Mouse (Mus musculus): Measurements from ENCODE around the gene Pcmt1. TPM values are rescaled to one million over a fixed set of nuclear protein-coding genes. Genes with fewer than 3 reads are reported as not detected.

Gene Pcmt1
- polyA plus RNA-seq, 1 experiment from 2014 or later = 110 TPM

DNA sequence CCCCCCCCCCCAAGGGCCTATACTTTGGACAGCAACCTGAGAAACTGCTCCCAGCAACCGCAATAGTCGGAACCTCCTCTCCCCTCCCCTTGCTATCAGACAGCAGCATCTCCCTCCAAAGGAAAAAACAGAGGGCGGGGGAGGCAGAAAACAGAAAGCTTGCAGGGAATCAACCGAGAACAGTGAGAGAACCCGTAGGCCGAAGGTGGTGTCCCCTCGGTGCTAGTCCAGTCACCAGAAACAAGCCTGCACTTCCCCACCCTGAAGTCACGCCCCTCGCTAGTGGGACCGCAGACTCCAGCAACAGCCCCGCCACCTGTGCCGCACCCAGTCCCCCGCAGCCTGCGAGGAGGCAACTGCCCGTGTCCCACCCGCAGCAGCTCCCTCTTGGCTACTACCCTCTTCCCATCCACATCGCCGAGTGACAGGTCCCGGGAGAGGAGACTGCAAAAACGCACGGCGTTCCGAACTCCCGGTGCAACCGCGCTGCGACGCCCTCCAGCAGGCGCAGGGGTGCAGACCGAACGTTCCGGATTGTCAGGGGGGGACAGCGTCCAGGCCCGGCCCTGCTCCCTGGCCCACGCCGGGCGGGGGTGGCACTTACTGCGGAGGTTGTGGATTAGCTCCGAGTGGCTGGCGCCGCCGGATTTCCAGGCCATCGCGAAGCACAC lies 18.3 kb downstream of the Pcmt1 start:
- peak overlapping the region; percentile 97 for H3K4me3 ChIP-seq (replicated peaks; ENCODE audit: low read length)
- H3K27me3 ChIP-seq (ENCODE audit: control insufficient read depth, insufficient read depth, low read length) = no peaks in the 10 kb centered on the region
- peak overlapping the region; percentile 84 for H3K9ac ChIP-seq (ENCODE audit: low read length)
- peak overlapping the region; percentile 92 for H3K27ac ChIP-seq (ENCODE audit: low read length)
- H3K36me3 ChIP-seq (ENCODE audit: control insufficient read depth, insufficient read depth, low read length) = no peaks in the 10 kb centered on the region
- peaks cover 10% of the 10 kb centered on the region for H3K4me1 ChIP-seq (ENCODE audit: control insufficient read depth, insufficient read depth, low read length)
- peak overlapping the region; percentile 81 for H3K4me2 ChIP-seq (ENCODE audit: low read depth, low read length)
- WGBS = under 1% methylated on average over 44 of the region's 44 CpGs
- peak; percentile 80 for ATAC-seq (ENCODE audit: insufficient read depth, low FRiP score)
- H3K9me3 ChIP-seq (replicated peaks; ENCODE audit: control insufficient read depth, low read length) = no peaks in the 10 kb centered on the region

DNA sequence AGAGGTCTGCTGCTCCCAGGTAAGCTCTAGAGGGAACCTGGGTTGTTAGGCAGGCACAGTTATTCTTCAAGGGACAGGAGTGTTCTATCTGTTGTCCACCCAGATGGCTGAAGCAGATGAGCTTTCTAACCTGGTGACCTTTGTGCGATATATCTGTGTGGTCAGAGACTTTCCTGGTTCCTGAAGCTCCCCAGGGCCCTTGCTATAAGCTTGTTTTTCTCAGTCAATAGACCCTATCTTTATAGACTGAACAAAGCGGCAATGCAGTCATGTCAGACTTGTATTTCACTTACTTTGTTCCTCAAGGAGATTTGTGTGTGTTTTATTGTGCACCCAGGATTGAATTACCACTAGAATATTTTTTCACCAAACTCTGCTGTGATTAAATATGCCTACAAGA lies 29.9 kb downstream of the Pcmt1 start:
- H3K27me3 ChIP-seq (ENCODE audit: control insufficient read depth, insufficient read depth, low read length) = no peaks in the 10 kb centered on the region
- 90% methylated on average over 2 of the region's 2 CpGs for WGBS
- no peak for ATAC-seq (ENCODE audit: insufficient read depth, low FRiP score)

DNA sequence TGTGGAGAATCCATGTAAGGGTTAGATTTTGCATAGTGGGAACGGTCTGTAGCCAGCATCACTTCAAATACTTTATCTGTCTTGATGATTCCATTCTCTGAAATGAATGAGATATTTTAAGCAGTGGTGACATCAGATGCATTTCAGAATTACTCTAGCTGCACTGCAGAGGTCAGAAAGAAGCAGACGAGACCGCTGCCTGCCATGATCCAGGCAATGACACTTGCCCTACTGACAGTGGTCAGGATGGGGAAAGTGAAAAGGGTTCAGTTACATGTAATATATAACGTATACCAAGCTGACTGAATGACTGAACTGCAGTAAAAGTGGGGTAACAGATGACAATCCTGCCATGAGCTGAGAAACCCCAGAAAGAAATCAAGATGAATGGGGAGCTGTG lies 31.9 kb downstream of the Pcmt1 start:
- H3K27ac ChIP-seq (ENCODE audit: low read length) = no peak overlapping the region
- no peak overlapping the region for H3K4me3 ChIP-seq (replicated peaks; ENCODE audit: low read length)
- no peaks in the 10 kb centered on the region for H3K4me1 ChIP-seq (ENCODE audit: control insufficient read depth, insufficient read depth, low read length)
- H3K9me3 ChIP-seq (replicated peaks; ENCODE audit: control insufficient read depth, low read length) = no peaks in the 10 kb centered on the region
- H3K36me3 ChIP-seq (ENCODE audit: control insufficient read depth, insufficient read depth, low read length) = peaks cover 8% of the 10 kb centered on the region; the same call in 1 of the 2 replicates
- 85% methylated on average over 4 of the region's 4 CpGs for WGBS
- H3K4me2 ChIP-seq (ENCODE audit: low read depth, low read length) = no peak overlapping the region
- ATAC-seq (ENCODE audit: insufficient read depth, low FRiP score) = no peak
- H3K9ac ChIP-seq (ENCODE audit: low read length) = no peak overlapping the region
- no peaks in the 10 kb centered on the region for H3K27me3 ChIP-seq (ENCODE audit: control insufficient read depth, insufficient read depth, low read length)

More for the DNA sequence above, 29.9 kb downstream of the Pcmt1 start:
- Histone ChIP-seq H3K9ac (ENCODE audit: low read length) (no peak overlapping the region), H3K9me3 (replicated peaks; ENCODE audit: control insufficient read depth, low read length) (no peaks in the 10 kb centered on the region), H3K27ac (ENCODE audit: low read length) (no peak overlapping the region), H3K36me3 (ENCODE audit: control insufficient read depth, insufficient read depth, low read length) (peaks cover 8% of the 10 kb centered on the region; the same call in 1 of the 2 replicates), H3K4me2 (ENCODE audit: low read depth, low read length) (no peak overlapping the region), H3K4me3 (replicated peaks; ENCODE audit: low read length) (no peak overlapping the region), H3K4me1 (ENCODE audit: control insufficient read depth, insufficient read depth, low read length) (no peaks in the 10 kb centered on the region)

DNA sequence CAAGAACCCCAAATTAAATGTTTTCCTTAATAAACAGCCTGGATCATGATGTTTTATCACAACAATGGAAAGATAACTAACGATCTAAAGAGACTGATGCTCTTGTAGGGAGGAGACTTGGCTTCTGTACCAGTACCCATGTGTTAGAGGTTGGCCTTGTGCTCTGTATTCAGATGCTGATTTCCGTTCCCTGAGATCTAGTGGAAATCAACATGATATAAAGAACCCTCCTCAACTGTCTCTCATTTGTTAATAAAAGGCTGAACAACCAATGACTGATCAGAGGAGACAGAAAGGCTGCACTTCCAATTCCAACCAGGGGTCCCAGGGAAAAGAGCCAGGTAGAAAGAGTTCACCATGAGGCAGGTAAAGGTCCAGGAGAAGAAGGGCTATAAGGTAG lies 35.0 kb downstream of the Pcmt1 start:
- no peak for ATAC-seq (ENCODE audit: insufficient read depth, low FRiP score)
- Histone ChIP-seq H3K27me3 (ENCODE audit: control insufficient read depth, insufficient read depth, low read length) (no peaks in the 10 kb centered on the region), H3K9ac (ENCODE audit: low read length) (no peak overlapping the region), H3K4me3 (replicated peaks; ENCODE audit: low read length) (no peak overlapping the region), H3K4me2 (ENCODE audit: low read depth, low read length) (no peak overlapping the region), H3K36me3 (ENCODE audit: control insufficient read depth, insufficient read depth, low read length) (peaks cover 16% of the 10 kb centered on the region; the same call in 1 of the 2 replicates), H3K9me3 (replicated peaks; ENCODE audit: control insufficient read depth, low read length) (no peaks in the 10 kb centered on the region), H3K27ac (ENCODE audit: low read length) (no peak overlapping the region), H3K4me1 (ENCODE audit: control insufficient read depth, insufficient read depth, low read length) (no peaks in the 10 kb centered on the region)
- 90% methylated on average over 2 of the region's 2 CpGs for WGBS

DNA sequence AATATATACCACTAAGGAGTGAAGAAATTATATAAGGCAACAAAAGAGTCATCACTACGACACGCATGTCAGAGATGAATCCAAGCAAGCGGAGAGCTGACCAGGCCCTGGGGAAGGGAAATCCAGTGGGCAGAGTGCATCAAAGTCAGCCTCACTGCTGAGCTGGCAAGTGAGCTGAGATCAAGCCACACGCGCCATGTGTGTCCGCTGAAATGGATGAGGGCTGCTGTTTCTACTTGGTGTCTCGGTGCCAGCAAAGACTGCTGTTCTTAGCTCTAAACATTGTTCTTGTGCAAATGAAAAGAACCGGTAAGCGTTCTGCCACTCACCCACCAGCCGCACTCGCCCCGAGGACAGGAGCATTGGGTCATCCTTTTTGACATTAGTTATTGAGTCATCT lies 40.6 kb downstream of the Pcmt1 start:
- no peak overlapping the region for H3K9ac ChIP-seq (ENCODE audit: low read length)
- ATAC-seq (ENCODE audit: insufficient read depth, low FRiP score) = no peak
- H3K27ac ChIP-seq (ENCODE audit: low read length) = no peak overlapping the region
- H3K36me3 ChIP-seq (ENCODE audit: control insufficient read depth, insufficient read depth, low read length) = peaks cover 13% of the 10 kb centered on the region; the same call in 1 of the 2 replicates
- WGBS = 95% methylated on average over 12 of the region's 12 CpGs
- no peaks in the 10 kb centered on the region for H3K4me1 ChIP-seq (ENCODE audit: control insufficient read depth, insufficient read depth, low read length)
- no peak overlapping the region for H3K4me3 ChIP-seq (replicated peaks; ENCODE audit: low read length)
- H3K9me3 ChIP-seq (replicated peaks; ENCODE audit: control insufficient read depth, low read length) = no peaks in the 10 kb centered on the region
- H3K27me3 ChIP-seq (ENCODE audit: control insufficient read depth, insufficient read depth, low read length) = no peaks in the 10 kb centered on the region
- H3K4me2 ChIP-seq (ENCODE audit: low read depth, low read length) = no peak overlapping the region

DNA sequence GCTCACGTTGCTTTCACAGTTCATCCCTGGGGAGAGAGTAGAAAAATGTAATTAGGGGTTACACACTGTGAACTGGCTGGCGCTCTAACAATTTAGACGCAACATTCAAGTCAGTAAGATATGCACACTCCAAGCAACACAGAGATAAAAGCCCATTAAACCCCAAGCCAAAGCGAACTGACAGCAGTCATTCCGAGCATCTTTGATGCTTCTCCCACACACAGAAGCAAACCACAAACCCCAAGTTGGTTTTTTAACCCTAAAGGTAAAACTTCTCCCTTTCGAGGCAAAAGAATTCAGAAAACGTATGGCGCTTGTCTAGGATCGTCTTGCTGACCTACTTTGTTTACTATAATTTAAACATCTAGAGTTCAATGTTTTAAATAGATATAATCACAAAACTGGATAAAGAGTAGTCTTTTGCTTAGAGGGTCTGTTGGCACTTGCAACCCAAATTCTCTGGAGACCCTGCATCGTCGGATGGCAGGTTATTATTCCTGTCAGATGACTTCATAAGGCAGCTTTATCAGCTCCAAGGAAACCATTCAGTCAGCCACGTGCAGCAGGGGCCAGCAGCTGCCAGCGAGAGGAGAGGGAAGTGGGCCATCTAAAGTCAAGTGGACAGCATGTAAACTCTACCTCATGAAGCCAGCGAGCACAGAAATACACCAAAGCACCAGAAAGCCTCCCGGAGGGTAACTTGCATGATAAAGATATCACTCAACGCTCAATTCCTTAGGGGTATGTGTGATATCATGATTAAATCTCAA lies 49.8 kb downstream of the Pcmt1 start:
- Histone ChIP-seq H3K27me3 (ENCODE audit: control insufficient read depth, insufficient read depth, low read length) (no peaks in the 10 kb centered on the region), H3K36me3 (ENCODE audit: control insufficient read depth, insufficient read depth, low read length) (0 out of 2 replicates have a peak, but pooled peaks cover 4% of the 10 kb centered on the region), H3K4me1 (ENCODE audit: control insufficient read depth, insufficient read depth, low read length) (no peaks in the 10 kb centered on the region), H3K27ac (ENCODE audit: low read length) (no peak overlapping the region), H3K9ac (ENCODE audit: low read length) (no peak overlapping the region), H3K4me2 (ENCODE audit: low read depth, low read length) (no peak overlapping the region), H3K9me3 (replicated peaks; ENCODE audit: control insufficient read depth, low read length) (no peaks in the 10 kb centered on the region), H3K4me3 (replicated peaks; ENCODE audit: low read length) (no peak overlapping the region)
- WGBS = 58% methylated on average over 16 of the region's 16 CpGs
- ATAC-seq (ENCODE audit: insufficient read depth, low FRiP score) = no peak

- Histone ChIP-seq H3K9ac (ENCODE audit: low read length) (no peak overlapping the region), H3K27me3 (ENCODE audit: control insufficient read depth, insufficient read depth, low read length) (no peaks in the 10 kb centered on the region), H3K4me3 (replicated peaks; ENCODE audit: low read length) (no peak overlapping the region), H3K9me3 (replicated peaks; ENCODE audit: control insufficient read depth, low read length) (no peaks in the 10 kb centered on the region), H3K4me1 (ENCODE audit: control insufficient read depth, insufficient read depth, low read length) (no peaks in the 10 kb centered on the region), H3K4me2 (ENCODE audit: low read depth, low read length) (no peak overlapping the region), H3K36me3 (ENCODE audit: control insufficient read depth, insufficient read depth, low read length) (0 out of 2 replicates have a peak, but pooled peaks cover 4% of the 10 kb centered on the region), H3K27ac (ENCODE audit: low read length) (no peak overlapping the region)
- 90% methylated on average over 5 of the region's 5 CpGs for WGBS
- no peak for ATAC-seq (ENCODE audit: insufficient read depth, low FRiP score)
Observed at GRCm38 (mm10) chr10:7630286-7630685, 50.6 kb downstream of the Pcmt1 start.

GRCm38 (mm10) chr10:7629092-7629491 lies 51.8 kb downstream of the Pcmt1 start:
- Histone ChIP-seq H3K27ac (ENCODE audit: low read length) (no peak overlapping the region), H3K9me3 (replicated peaks; ENCODE audit: control insufficient read depth, low read length) (no peaks in the 10 kb centered on the region), H3K4me2 (ENCODE audit: low read depth, low read length) (no peak overlapping the region), H3K36me3 (ENCODE audit: control insufficient read depth, insufficient read depth, low read length) (0 out of 2 replicates have a peak, but pooled peaks cover 4% of the 10 kb centered on the region), H3K9ac (ENCODE audit: low read length) (no peak overlapping the region), H3K4me1 (ENCODE audit: control insufficient read depth, insufficient read depth, low read length) (no peaks in the 10 kb centered on the region), H3K27me3 (ENCODE audit: control insufficient read depth, insufficient read depth, low read length) (no peaks in the 10 kb centered on the region), H3K4me3 (replicated peaks; ENCODE audit: low read length) (no peak overlapping the region)
- no peak for ATAC-seq (ENCODE audit: insufficient read depth, low FRiP score)
- WGBS = 93% methylated on average over 4 of the region's 4 CpGs

DNA sequence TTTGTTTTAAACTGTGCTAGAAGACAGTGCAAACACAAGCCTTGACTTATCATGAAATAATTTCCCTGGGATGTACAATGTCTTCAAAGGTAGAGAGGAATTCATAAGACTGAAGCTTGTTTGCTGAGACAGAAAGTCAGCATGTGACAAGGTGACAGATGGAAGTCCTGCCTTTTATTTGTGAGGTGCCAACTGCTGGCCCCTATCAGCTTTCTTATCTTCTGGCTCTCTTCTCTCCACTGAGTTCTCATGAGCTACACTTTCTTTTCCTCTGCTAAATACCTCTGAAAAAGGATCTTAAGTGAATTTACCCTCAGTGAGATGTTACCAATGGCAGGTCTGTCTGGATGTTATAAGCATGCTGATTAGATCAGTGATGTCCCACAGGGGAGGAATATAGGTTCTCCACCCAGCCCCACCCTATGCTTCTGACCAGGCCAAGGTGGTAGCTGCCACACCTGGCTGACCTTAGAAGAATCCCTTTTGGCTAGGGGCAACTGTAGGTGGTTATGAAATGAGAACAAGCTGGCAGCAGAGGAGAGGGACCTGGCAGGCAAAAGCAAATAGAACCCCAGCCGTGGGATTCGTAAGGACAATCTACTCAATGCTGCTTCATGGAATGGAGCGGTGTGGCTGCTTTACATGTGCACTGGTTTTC lies 56.9 kb downstream of the Pcmt1 start:
- Histone ChIP-seq H3K36me3 (ENCODE audit: control insufficient read depth, insufficient read depth, low read length) (no peaks in the 10 kb centered on the region), H3K27ac (ENCODE audit: low read length) (no peak overlapping the region), H3K4me1 (ENCODE audit: control insufficient read depth, insufficient read depth, low read length) (no peaks in the 10 kb centered on the region), H3K4me2 (ENCODE audit: low read depth, low read length) (no peak overlapping the region), H3K27me3 (ENCODE audit: control insufficient read depth, insufficient read depth, low read length) (no peaks in the 10 kb centered on the region), H3K4me3 (replicated peaks; ENCODE audit: low read length) (no peak overlapping the region), H3K9me3 (replicated peaks; ENCODE audit: control insufficient read depth, low read length) (no peaks in the 10 kb centered on the region), H3K9ac (ENCODE audit: low read length) (no peak overlapping the region)
- 89% methylated on average over 3 of the region's 3 CpGs for WGBS
- no peak for ATAC-seq (ENCODE audit: insufficient read depth, low FRiP score)

Measured in stomach, embryonic 16.5 days (tissue).